Mouse (Mus musculus) intestine, embryonic 14.5 days (tissue): ENCODE measurements around the gene Cyp3a25. TPM values are rescaled to one million over a fixed set of nuclear protein-coding genes. Genes with fewer than 3 reads are reported as not detected.
"Not testable (repeated sequence)": the region's sequence is repeated elsewhere in the genome, so short reads cannot be mapped to it uniquely, and the experiment has no call there.

Experiments used
- ATAC-seq: fragments of 200-750 bp; cut with Nextera tagmentation; replicated peaks from 2 replicates; pipeline ENCODE4 v1.8.0; 2017; ENCODE audit warnings: low read depth, moderate number of reproducible peaks, moderate TSS enrichment, moderate library complexity; ENCODE audit not compliant: low FRiP score, low TSS enrichment
- DNase-seq: peaks from one replicate; pipeline ENCODE4 v3.0.0-alpha.2; 2018; ENCODE audit warnings: low spot score
- H3K27ac ChIP-seq: fragments of 300-500 bp; sonication (generic); 2 replicates; pipeline ENCODE4 v1.5.1; 2014; ENCODE audit warnings: low read depth, mild to moderate bottlenecking, control low read depth
- H3K27me3 ChIP-seq: fragments of 300-500 bp; sonication (generic); replicated peaks from 2 replicates; pipeline ENCODE4 v1.6.1; 2014; ENCODE audit warnings: low read length, control low read depth; ENCODE audit not compliant: control insufficient read depth, insufficient read depth
- H3K36me3 ChIP-seq: fragments of 300-500 bp; sonication (generic); 2 replicates; pipeline ENCODE4 v1.6.1; 2014; ENCODE audit warnings: low read length, control low read depth; ENCODE audit not compliant: control insufficient read depth, insufficient read depth
- H3K4me1 ChIP-seq: fragments of 300-500 bp; sonication (generic); replicated peaks from 2 replicates; pipeline ENCODE4 v1.6.1; 2014; ENCODE audit warnings: low read length, control low read depth, mixed read lengths; ENCODE audit not compliant: control insufficient read depth, insufficient read depth
- H3K4me2 ChIP-seq: fragments of 300-500 bp; sonication (generic); 2 replicates; pipeline ENCODE4 v1.6.1; 2014; ENCODE audit warnings: low read length
- H3K4me3 ChIP-seq: fragments of 300-500 bp; sonication (generic); 2 replicates; pipeline ENCODE4 v1.5.1; 2014; ENCODE audit warnings: low read depth, low read length, control low read depth, mixed read lengths
- H3K9ac ChIP-seq: fragments of 300-500 bp; sonication (generic); 2 replicates; pipeline ENCODE4 v1.6.1; 2014; ENCODE audit warnings: mild to moderate bottlenecking, low read length
- H3K9me3 ChIP-seq: fragments of 300-500 bp; sonication (generic); 2 replicates; pipeline ENCODE4 v1.6.1; 2016; ENCODE audit warnings: low read length, control low read depth; ENCODE audit not compliant: control insufficient read depth
- WGBS: fragments of 180-500 bp; shearing (Covaris S2); extraction: QIAGEN DNeasy Blood & Tissue Kit; methylation state at CpG from one replicate; pipeline ENCODE4 v1.1.7; 2014; 5-methylcytosine and 5-hydroxymethylcytosine counted together
- polyA plus RNA-seq: library from polyadenylated mRNA; unstranded; fragments of >200 nt; fragmentation: Nextera tagmentation; extraction: Ambion mirVana; gene quantifications from 2 replicates; pipeline ENCODE4 v1.2.1, GENCODE M21; 2014

Gene Cyp3a25
- polyA plus RNA-seq = not detected in 2 replicates

- not testable (repeated sequence) for ATAC-seq, H3K9me3 ChIP-seq, H3K4me2 ChIP-seq, H3K4me1 ChIP-seq, H3K27ac ChIP-seq, H3K27me3 ChIP-seq, DNase-seq, H3K4me3 ChIP-seq, H3K9ac ChIP-seq, H3K36me3 ChIP-seq
- WGBS = 68% methylated on average over 1 of the region's 1 CpGs
These were observed at the start of gene Cyp3a25 for GRCm38 (mm10) chr5:146009509-146009908. TSS of gene Cyp3a25 (minus strand) at chr5:146009618.

DNA sequence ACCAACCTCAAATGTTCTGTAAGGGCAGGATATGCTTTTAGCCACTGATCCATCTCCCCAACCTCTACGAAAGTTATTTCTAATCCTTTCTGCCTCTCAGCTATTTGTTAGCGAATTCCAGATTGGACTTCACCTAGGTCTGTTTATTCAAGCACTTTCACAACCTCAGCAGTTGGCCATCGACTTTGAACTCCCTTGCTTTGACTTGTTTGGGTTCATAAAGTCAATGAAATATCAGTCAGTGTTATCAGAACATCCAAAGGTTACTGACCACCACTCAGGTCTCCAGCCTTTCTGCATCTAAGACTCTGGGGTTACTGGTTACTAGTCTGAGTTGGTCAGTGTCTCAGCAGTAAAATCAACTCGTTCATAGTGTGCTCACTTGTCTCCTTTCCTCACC lies 11.7 kb upstream of the Cyp3a25 start:
- H3K4me2 ChIP-seq = no peak overlapping the region
- no peaks in the 10 kb centered on the region for H3K4me1 ChIP-seq
- H3K9ac ChIP-seq = no peak overlapping the region
- no peak overlapping the region for H3K27ac ChIP-seq
- H3K27me3 ChIP-seq = no peaks in the 10 kb centered on the region
- no peak overlapping the region for H3K4me3 ChIP-seq
- H3K9me3 ChIP-seq = no peaks in the 10 kb centered on the region
- ATAC-seq = no peak
- DNase-seq = no peak
- WGBS = 54% methylated on average over 4 of the region's 4 CpGs
- no peaks in the 10 kb centered on the region for H3K36me3 ChIP-seq

- Histone ChIP-seq H3K4me3 (no peak overlapping the region), H3K4me1 (no peaks in the 10 kb centered on the region), H3K27ac (no peak overlapping the region), H3K27me3 (no peaks in the 10 kb centered on the region), H3K9ac (no peak overlapping the region), H3K4me2 (no peak overlapping the region), H3K9me3 (no peaks in the 10 kb centered on the region), H3K36me3 (no peaks in the 10 kb centered on the region)
- ATAC-seq (no peak), DNase-seq (no peak)
- 73% methylated on average over 5 of the region's 5 CpGs for WGBS
These were observed 8.9 kb upstream of the Cyp3a25 start for GRCm38 (mm10) chr5:146018275-146018674.

DNA sequence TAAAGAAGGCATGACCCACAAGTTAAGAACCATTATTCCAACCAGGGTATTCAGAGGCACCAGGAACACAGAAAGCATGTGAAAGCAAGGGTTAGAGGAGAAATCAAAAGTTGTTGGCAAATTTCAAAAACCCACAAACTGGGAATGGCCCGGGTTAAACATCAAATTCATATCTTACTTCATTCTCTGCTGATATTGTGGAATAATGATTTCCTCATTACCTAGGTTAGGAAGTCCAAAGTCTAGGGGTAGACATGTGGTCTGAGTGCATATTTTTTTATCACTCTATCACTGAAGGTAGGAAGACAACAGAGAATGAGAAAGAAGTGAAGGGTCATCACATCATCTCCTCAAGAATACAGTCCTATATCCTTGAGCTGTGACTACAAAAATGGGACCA lies 1.8 kb upstream of the Cyp3a25 start:
- Histone ChIP-seq H3K36me3 (no peaks in the 10 kb centered on the region), H3K27ac (no peak overlapping the region), H3K9me3 (no peaks in the 10 kb centered on the region), H3K9ac (no peak overlapping the region), H3K4me1 (no peaks in the 10 kb centered on the region), H3K27me3 (no peaks in the 10 kb centered on the region), H3K4me2 (no peak overlapping the region), H3K4me3 (no peak overlapping the region)
- DNase-seq = no peak
- WGBS = 71% methylated on average over 1 of the region's 1 CpGs
- ATAC-seq = no peak

GRCm38 (mm10) chr5:145967080-145967479 lies 42.3 kb downstream of the Cyp3a25 start:
- Histone ChIP-seq H3K27me3 (no peaks in the 10 kb centered on the region), H3K4me2 (no peak overlapping the region), H3K36me3 (no peaks in the 10 kb centered on the region), H3K9ac (no peak overlapping the region), H3K4me1 (no peaks in the 10 kb centered on the region), H3K27ac (no peak overlapping the region), H3K9me3 (peaks cover 2% of the 10 kb centered on the region; the same call in 1 of the 2 replicates), H3K4me3 (no peak overlapping the region)
- no peak for DNase-seq
- no peak for ATAC-seq

Other genes starting within 250 kb of the Cyp3a25 start
- not detected in 2 replicates for gene Cyp3a44, start 203.7 kb downstream of the Cyp3a25 start, polyA plus RNA-seq
- not detected in 2 replicates for gene Cyp3a11, start 129.7 kb downstream of the Cyp3a25 start, polyA plus RNA-seq
- gene Cyp3a59, start 69.6 kb upstream of the Cyp3a25 start, polyA plus RNA-seq = not detected in 2 replicates
- not detected in 2 replicates for gene Gm5565, start 150.9 kb upstream of the Cyp3a25 start, polyA plus RNA-seq
- not detected in 2 replicates for gene Gm6309, start 161.1 kb upstream of the Cyp3a25 start, polyA plus RNA-seq
- gene 1700001J03Rik, start 175.7 kb upstream of the Cyp3a25 start, polyA plus RNA-seq = not detected in 2 replicates
- 38.8 and 39.9 TPM in 2 replicates for gene Rnf6, start 211.9 kb upstream of the Cyp3a25 start, polyA plus RNA-seq
- 28.9 and 35.1 TPM in 2 replicates for gene Cdk8, start 221.6 kb upstream of the Cyp3a25 start, polyA plus RNA-seq